Comparison of ENCODE assay signal across 12 mouse cellular contexts in the genomic region with DNA sequence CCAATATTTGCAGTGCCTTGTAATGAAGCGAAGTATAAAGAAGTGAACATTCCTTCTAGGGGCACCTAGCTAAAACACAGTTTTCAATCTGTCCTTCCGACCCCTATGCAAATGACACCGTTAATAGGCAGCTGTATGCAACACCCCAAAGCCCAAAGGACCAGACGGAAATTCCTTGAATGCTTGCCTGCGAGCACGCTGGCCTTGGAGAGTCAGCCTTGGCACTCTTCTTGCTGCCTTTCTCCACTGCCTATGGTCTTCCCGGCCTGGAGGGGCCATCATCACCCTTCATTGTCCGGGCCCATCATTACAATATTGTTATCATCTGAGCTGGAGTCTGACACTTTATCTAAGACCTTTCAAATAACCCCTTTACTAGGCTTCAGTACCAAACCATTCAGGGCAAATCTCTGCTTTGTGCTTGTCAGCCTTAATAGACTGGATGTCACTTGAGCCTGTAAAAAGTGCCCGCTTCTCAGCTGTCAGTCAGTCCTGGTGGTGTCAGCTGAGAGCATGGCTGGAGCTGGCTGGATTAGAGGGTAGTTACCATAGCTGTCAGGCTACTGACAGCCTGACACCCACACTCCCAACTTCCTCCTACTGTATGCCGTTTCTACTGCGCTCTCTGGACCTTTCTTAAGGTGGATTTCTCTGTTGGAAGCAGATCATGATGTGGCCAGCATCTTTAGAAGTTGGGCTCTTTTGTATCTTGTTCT.
DNase-seq lines count a peak whose midpoint lies in the region; ATAC-seq lines count a peak whose summit lies in the region.
"Had no signal": no experiment of that assay in that cellular context is flagged by ENCODE, and none has a peak within 500 bp of the region (broad histone marks: within the 10 kb centered on the region; RNA-seq: fewer than 3 reads in every experiment).

No protein-coding gene starts in this region.

- H3K9me3 ChIP-seq in kidney, embryonic 14.5 days (ENCODE audit: control insufficient read depth, low read length), result no peaks in the 10 kb centered on the region
- H3K9me3 ChIP-seq in embryonic facial prominence, embryonic 11.5 days (replicated peaks; ENCODE audit: control insufficient read depth, low read length), result no peaks in the 10 kb centered on the region
- no peaks in the 10 kb centered on the region for H3K9me3 ChIP-seq in heart, embryonic 14.5 days (ENCODE audit: control insufficient read depth, low read length)
- H3K9me3 ChIP-seq in midbrain, embryonic 12.5 days, result no peaks in the 10 kb centered on the region
- H3K9me3 ChIP-seq: liver, embryonic 15.5 days had no signal

- ATAC-seq in kidney, embryonic 14.5 days (ENCODE audit: low FRiP score, low TSS enrichment), result no peak
- no peak; the same call in 1 of the 2 replicates for ATAC-seq in embryonic facial prominence, embryonic 11.5 days (replicated peaks; ENCODE audit: insufficient number of reproducible peaks, low FRiP score, low TSS enrichment, low read depth)
- ATAC-seq in heart, embryonic 14.5 days (ENCODE audit: insufficient number of reproducible peaks, insufficient read depth, low FRiP score, low read depth), result no peak
- peak; percentile 84 for ATAC-seq in midbrain, embryonic 12.5 days (ENCODE audit: low FRiP score, low read depth)

- H3K4me3 ChIP-seq in kidney, embryonic 14.5 days (ENCODE audit: low read length), result no peak overlapping the region
- no peak overlapping the region for H3K4me3 ChIP-seq in embryonic facial prominence, embryonic 11.5 days (ENCODE audit: low read depth, low read length)
- H3K4me3 ChIP-seq in heart, embryonic 14.5 days (ENCODE audit: control insufficient read depth in 1 of 2, insufficient read depth in 1 of 2, low read depth in 1 of 2, low read length in 2 of 2), result no peak overlapping the region; a peak in 1 of 4 replicates
- no peak overlapping the region for H3K4me3 ChIP-seq in midbrain, embryonic 12.5 days
- H3K4me3 ChIP-seq: erythroblast, embryonic 14.5 days; liver, embryonic 15.5 days had no signal

- 0 out of 2 replicates have a peak, but pooled peaks cover 3% of the 10 kb centered on the region for H3K4me1 ChIP-seq in kidney, embryonic 14.5 days (ENCODE audit: control insufficient read depth, insufficient read depth, low read length)
- no peaks in the 10 kb centered on the region for H3K4me1 ChIP-seq in embryonic facial prominence, embryonic 11.5 days (ENCODE audit: control insufficient read depth, insufficient read depth, low read length)
- peaks cover 13 to 16% of the 10 kb centered on the region in 2 experiments; a peak in 3 of 4 replicates for H3K4me1 ChIP-seq in heart, embryonic 14.5 days (ENCODE audit: control insufficient read depth in 2 of 2, insufficient read depth in 2 of 2, low read length in 2 of 2)
- H3K4me1 ChIP-seq in midbrain, embryonic 12.5 days, result peaks cover 23% of the 10 kb centered on the region
- H3K4me1 ChIP-seq: liver, embryonic 15.5 days had no signal

- H3K27me3 ChIP-seq in kidney, embryonic 14.5 days (ENCODE audit: control insufficient read depth, insufficient read depth, low read length), result no peaks in the 10 kb centered on the region
- no peaks in the 10 kb centered on the region for H3K27me3 ChIP-seq in embryonic facial prominence, embryonic 11.5 days (ENCODE audit: control insufficient read depth, insufficient read depth, low read length)
- no peaks in the 10 kb centered on the region for H3K27me3 ChIP-seq in heart, embryonic 14.5 days (ENCODE audit: control insufficient read depth, insufficient read depth, low read length)
- no peaks in the 10 kb centered on the region for H3K27me3 ChIP-seq in midbrain, embryonic 12.5 days
- H3K27me3 ChIP-seq: liver, embryonic 15.5 days had no signal

- H3K4me2 ChIP-seq in kidney, embryonic 14.5 days (replicated peaks; ENCODE audit: low read depth, low read length), result no peak overlapping the region
- no peak overlapping the region for H3K4me2 ChIP-seq in embryonic facial prominence, embryonic 11.5 days (ENCODE audit: low read depth, low read length)
- H3K4me2 ChIP-seq in heart, embryonic 14.5 days (ENCODE audit: low read length), result peak overlapping the region; percentile 56
- peak overlapping the region; percentile 7; the same call in 1 of the 2 replicates for H3K4me2 ChIP-seq in midbrain, embryonic 12.5 days (replicated peaks)
- H3K4me2 ChIP-seq: liver, embryonic 15.5 days had no signal

- no peak overlapping the region for H3K9ac ChIP-seq in kidney, embryonic 14.5 days (ENCODE audit: low read depth, low read length)
- H3K9ac ChIP-seq in embryonic facial prominence, embryonic 11.5 days (replicated peaks; ENCODE audit: low read length), result no peak overlapping the region
- no peak overlapping the region for H3K9ac ChIP-seq in heart, embryonic 14.5 days (ENCODE audit: low read length)
- H3K9ac ChIP-seq in midbrain, embryonic 12.5 days (replicated peaks), result no peak overlapping the region
- H3K9ac ChIP-seq: liver, embryonic 15.5 days had no signal

- no peaks in the 10 kb centered on the region for H3K36me3 ChIP-seq in kidney, embryonic 14.5 days (ENCODE audit: control insufficient read depth, insufficient read depth, low read length)
- H3K36me3 ChIP-seq in embryonic facial prominence, embryonic 11.5 days (replicated peaks; ENCODE audit: control insufficient read depth, insufficient read depth, low read depth, low read length), result no peaks in the 10 kb centered on the region
- H3K36me3 ChIP-seq in heart, embryonic 14.5 days (ENCODE audit: control insufficient read depth, insufficient read depth, low read length), result no peaks in the 10 kb centered on the region
- no peaks in the 10 kb centered on the region for H3K36me3 ChIP-seq in midbrain, embryonic 12.5 days
- H3K36me3 ChIP-seq: liver, embryonic 15.5 days had no signal

- DNase-seq in kidney, postnatal 10 days, result peak; percentile 24
- DNase-seq in embryonic facial prominence, embryonic 11.5 days (ENCODE audit: low spot score), result peak; percentile 36
- no peak for DNase-seq in left cerebral cortex, adult 9 months (ENCODE audit: low spot score in 2 of 2)
- no peak for DNase-seq in B cell, adult 2 months
- no peak for DNase-seq in thymus, adult 18-20 months
- DNase-seq: cerebellum, adult 11 months; retina, postnatal 1 day had no signal

- 43% methylated on average over 11 of the region's 11 CpGs for WGBS in kidney, embryonic 14.5 days
- WGBS in embryonic facial prominence, embryonic 11.5 days, result 33% methylated on average over 11 of the region's 11 CpGs
- 17% methylated on average over 11 of the region's 11 CpGs for WGBS in heart, embryonic 14.5 days
- 32% methylated on average over 11 of the region's 11 CpGs for WGBS in midbrain, embryonic 12.5 days

- no peak overlapping the region for H3K27ac ChIP-seq in kidney, embryonic 14.5 days (ENCODE audit: low read depth, low read length)
- no peak overlapping the region for H3K27ac ChIP-seq in embryonic facial prominence, embryonic 11.5 days (replicated peaks; ENCODE audit: low read depth, low read length)
- peak overlapping the region; percentile 29 to 43; a peak in 1 of 4 replicates for H3K27ac ChIP-seq in heart, embryonic 14.5 days (replicated peaks in 1 of 2; ENCODE audit: control insufficient read depth in 1 of 2, insufficient read depth in 1 of 2, low read depth in 2 of 2, low read length in 2 of 2)
- H3K27ac ChIP-seq in midbrain, embryonic 12.5 days (replicated peaks), result peak overlapping the region; percentile 39
- H3K27ac ChIP-seq: liver, embryonic 15.5 days had no signal

Comparison
In these comparisons a context has a peak if more than half of its experiments do, and no peak if none do; other contexts are left out.
1. DNase-seq: peak in kidney, postnatal 10 days (single experiment) and embryonic facial prominence, embryonic 11.5 days (single experiment); none in left cerebral cortex, adult 9 months (0 of 2), B cell, adult 2 months (0 of 2) and thymus, adult 18-20 months (0 of 2).
2. H3K27ac ChIP-seq: peak in heart, embryonic 14.5 days (2 of 2) and midbrain, embryonic 12.5 days (single experiment); none in kidney, embryonic 14.5 days (single experiment) and embryonic facial prominence, embryonic 11.5 days (single experiment).
3. H3K4me2 ChIP-seq: peak in heart, embryonic 14.5 days (single experiment) and midbrain, embryonic 12.5 days (single experiment); none in kidney, embryonic 14.5 days (single experiment) and embryonic facial prominence, embryonic 11.5 days (single experiment).